Mouse (Mus musculus): ENCODE data around the gene Map7. TPM values are rescaled to one million over a fixed set of nuclear protein-coding genes. Genes with fewer than 3 reads are reported as not detected.

Gene Map7
- polyA plus RNA-seq, 1 experiment: 6.7 TPM

GRCm38 (mm10) chr10:20209609-20210341 is 61.5 kb downstream of the Map7 start:
- no peak for DNase-seq (ENCODE audit: low read depth)
- TF ChIP-seq POLR2A (IDR thresholded peaks at IDR 0.05; ENCODE audit: borderline replicate concordance, extremely low read depth, insufficient read depth, insufficient read length, poor library complexity, severe bottlenecking): no peak
- no peak for TF ChIP-seq CTCF (IDR thresholded peaks at IDR 0.05; ENCODE audit: borderline replicate concordance, extremely low read depth, insufficient read depth, insufficient read length)

GRCm38 (mm10) chr10:20214418-20214817 is 66.1 kb downstream of the Map7 start:
- no peak for TF ChIP-seq POLR2A (IDR thresholded peaks at IDR 0.05; ENCODE audit: borderline replicate concordance, extremely low read depth, insufficient read depth, insufficient read length, poor library complexity, severe bottlenecking)
- no peak for DNase-seq (ENCODE audit: low read depth)

- DNase-seq (ENCODE audit: low read depth): no peak
- TF ChIP-seq CTCF (IDR thresholded peaks at IDR 0.05; ENCODE audit: borderline replicate concordance, extremely low read depth, insufficient read depth, insufficient read length): no peak
- TF ChIP-seq POLR2A (IDR thresholded peaks at IDR 0.05; ENCODE audit: borderline replicate concordance, extremely low read depth, insufficient read depth, insufficient read length, poor library complexity, severe bottlenecking): no peak
Observed at GRCm38 (mm10) chr10:20216982-20217381, 68.7 kb downstream of the Map7 start.

- DNase-seq (ENCODE audit: low read depth): no peak
- no peak for TF ChIP-seq CTCF (IDR thresholded peaks at IDR 0.05; ENCODE audit: borderline replicate concordance, extremely low read depth, insufficient read depth, insufficient read length)
- no peak for TF ChIP-seq POLR2A (IDR thresholded peaks at IDR 0.05; ENCODE audit: borderline replicate concordance, extremely low read depth, insufficient read depth, insufficient read length, poor library complexity, severe bottlenecking)
Observed at GRCm38 (mm10) chr10:20218866-20219265, 70.6 kb downstream of the Map7 start.

- TF ChIP-seq CTCF (IDR thresholded peaks at IDR 0.05; ENCODE audit: borderline replicate concordance, extremely low read depth, insufficient read depth, insufficient read length) (no peak), POLR2A (IDR thresholded peaks at IDR 0.05; ENCODE audit: borderline replicate concordance, extremely low read depth, insufficient read depth, insufficient read length, poor library complexity, severe bottlenecking) (no peak)
- no peak for DNase-seq (ENCODE audit: low read depth)
Observed at GRCm38 (mm10) chr10:20219538-20219937, 71.3 kb downstream of the Map7 start.

- TF ChIP-seq CTCF (IDR thresholded peaks at IDR 0.05; ENCODE audit: borderline replicate concordance, extremely low read depth, insufficient read depth, insufficient read length): no peak
- no peak for TF ChIP-seq POLR2A (IDR thresholded peaks at IDR 0.05; ENCODE audit: borderline replicate concordance, extremely low read depth, insufficient read depth, insufficient read length, poor library complexity, severe bottlenecking)
- DNase-seq (ENCODE audit: low read depth): peak; percentile 24
Observed at GRCm38 (mm10) chr10:20220443-20221071, 72.3 kb downstream of the Map7 start.

GRCm38 (mm10) chr10:20222011-20222410 is 73.7 kb downstream of the Map7 start:
- DNase-seq (ENCODE audit: low read depth): no peak
- no peak for TF ChIP-seq POLR2A (IDR thresholded peaks at IDR 0.05; ENCODE audit: borderline replicate concordance, extremely low read depth, insufficient read depth, insufficient read length, poor library complexity, severe bottlenecking)
- TF ChIP-seq CTCF (IDR thresholded peaks at IDR 0.05; ENCODE audit: borderline replicate concordance, extremely low read depth, insufficient read depth, insufficient read length): no peak

GRCm38 (mm10) chr10:20226728-20227127 is 78.5 kb downstream of the Map7 start:
- TF ChIP-seq CTCF (IDR thresholded peaks at IDR 0.05; ENCODE audit: borderline replicate concordance, extremely low read depth, insufficient read depth, insufficient read length): no peak
- TF ChIP-seq POLR2A (IDR thresholded peaks at IDR 0.05; ENCODE audit: borderline replicate concordance, extremely low read depth, insufficient read depth, insufficient read length, poor library complexity, severe bottlenecking): no peak
- peak; percentile 39 for DNase-seq (ENCODE audit: low read depth)

GRCm38 (mm10) chr10:20230026-20230425 is 81.8 kb downstream of the Map7 start:
- DNase-seq (ENCODE audit: low read depth): no peak
- TF ChIP-seq CTCF (IDR thresholded peaks at IDR 0.05; ENCODE audit: borderline replicate concordance, extremely low read depth, insufficient read depth, insufficient read length) (no peak), POLR2A (IDR thresholded peaks at IDR 0.05; ENCODE audit: borderline replicate concordance, extremely low read depth, insufficient read depth, insufficient read length, poor library complexity, severe bottlenecking) (no peak)

GRCm38 (mm10) chr10:20233451-20233850 is 85.2 kb downstream of the Map7 start:
- no peak for DNase-seq (ENCODE audit: low read depth)
- no peak for TF ChIP-seq POLR2A (IDR thresholded peaks at IDR 0.05; ENCODE audit: borderline replicate concordance, extremely low read depth, insufficient read depth, insufficient read length, poor library complexity, severe bottlenecking)
- no peak for TF ChIP-seq CTCF (IDR thresholded peaks at IDR 0.05; ENCODE audit: borderline replicate concordance, extremely low read depth, insufficient read depth, insufficient read length)

GRCm38 (mm10) chr10:20234466-20234865 is 86.2 kb downstream of the Map7 start:
- no peak for DNase-seq (ENCODE audit: low read depth)
- no peak for TF ChIP-seq POLR2A (IDR thresholded peaks at IDR 0.05; ENCODE audit: borderline replicate concordance, extremely low read depth, insufficient read depth, insufficient read length, poor library complexity, severe bottlenecking)
- no peak for TF ChIP-seq CTCF (IDR thresholded peaks at IDR 0.05; ENCODE audit: borderline replicate concordance, extremely low read depth, insufficient read depth, insufficient read length)

GRCm38 (mm10) chr10:20235656-20236055 is 87.4 kb downstream of the Map7 start:
- no peak for TF ChIP-seq CTCF (IDR thresholded peaks at IDR 0.05; ENCODE audit: borderline replicate concordance, extremely low read depth, insufficient read depth, insufficient read length)
- TF ChIP-seq POLR2A (IDR thresholded peaks at IDR 0.05; ENCODE audit: borderline replicate concordance, extremely low read depth, insufficient read depth, insufficient read length, poor library complexity, severe bottlenecking): no peak
- no peak for DNase-seq (ENCODE audit: low read depth)
